Mouse (Mus musculus): ENCODE results near the gene Zdhhc12.
A peak's percentile ranks its signal among the peaks of the same experiment; 100 is the strongest.

The Zdhhc12 gene

GRCm38 (mm10) chr2:30091521-30091920 lies 1.9 kb downstream of the Zdhhc12 start:
- Histone ChIP-seq H3K36me3 (ENCODE audit: insufficient read depth, low read length) (peaks cover 66% of the 10 kb centered on the region), H3K4me3 (replicated peaks; ENCODE audit: low read length) (peak overlapping the region; percentile 92), H3K4me1 (replicated peaks; ENCODE audit: low read depth, low read length) (peaks cover 72% of the 10 kb centered on the region), H3K9me3 (ENCODE audit: low read length) (no peaks in the 10 kb centered on the region), H3K27me3 (ENCODE audit: insufficient read depth, low read length) (no peaks in the 10 kb centered on the region)
- no peak for TF ChIP-seq NANOG (IDR thresholded peaks at IDR 0.05; ENCODE audit: borderline replicate concordance, low read length)
- TF ChIP-seq POU5F1 (IDR thresholded peaks at IDR 0.05; ENCODE audit: borderline replicate concordance, low read length) = no peak
- TF ChIP-seq CTCF (conservative IDR thresholded peaks at IDR 0.05; ENCODE audit: low read length) = no peak

GRCm38 (mm10) chr2:30087310-30087709 lies 6.1 kb downstream of the Zdhhc12 start:
- Histone ChIP-seq H3K4me1 (replicated peaks; ENCODE audit: low read depth, low read length) (peaks cover 62% of the 10 kb centered on the region), H3K9me3 (ENCODE audit: low read length) (no peaks in the 10 kb centered on the region), H3K4me3 (replicated peaks; ENCODE audit: low read length) (no peak overlapping the region), H3K36me3 (ENCODE audit: insufficient read depth, low read length) (peaks cover 62% of the 10 kb centered on the region), H3K27me3 (ENCODE audit: insufficient read depth, low read length) (no peaks in the 10 kb centered on the region)
- TF ChIP-seq NANOG (IDR thresholded peaks at IDR 0.05; ENCODE audit: borderline replicate concordance, low read length) (no peak), POU5F1 (IDR thresholded peaks at IDR 0.05; ENCODE audit: borderline replicate concordance, low read length) (no peak), CTCF (conservative IDR thresholded peaks at IDR 0.05; ENCODE audit: low read length) (peak; percentile 32; the same call in 1 of the 2 replicates)

GRCm38 (mm10) chr2:30084632-30085031 lies 8.8 kb downstream of the Zdhhc12 start:
- peak overlapping the region; percentile 50 for H3K4me3 ChIP-seq (replicated peaks; ENCODE audit: low read length)
- TF ChIP-seq NANOG (IDR thresholded peaks at IDR 0.05; ENCODE audit: borderline replicate concordance, low read length) = no peak
- TF ChIP-seq CTCF (conservative IDR thresholded peaks at IDR 0.05; ENCODE audit: low read length) = no peak
- TF ChIP-seq POU5F1 (IDR thresholded peaks at IDR 0.05; ENCODE audit: borderline replicate concordance, low read length) = no peak
- no peaks in the 10 kb centered on the region for H3K9me3 ChIP-seq (ENCODE audit: low read length)
- H3K27me3 ChIP-seq (ENCODE audit: insufficient read depth, low read length) = peaks cover 5% of the 10 kb centered on the region; the same call in 1 of the 2 replicates
- peaks cover 53% of the 10 kb centered on the region for H3K36me3 ChIP-seq (ENCODE audit: insufficient read depth, low read length)
- H3K4me1 ChIP-seq (replicated peaks; ENCODE audit: low read depth, low read length) = peaks cover 62% of the 10 kb centered on the region

- Histone ChIP-seq H3K9me3 (ENCODE audit: low read length) (no peaks in the 10 kb centered on the region), H3K27me3 (ENCODE audit: insufficient read depth, low read length) (peaks cover 5% of the 10 kb centered on the region; the same call in 1 of the 2 replicates), H3K4me3 (replicated peaks; ENCODE audit: low read length) (no peak overlapping the region), H3K4me1 (replicated peaks; ENCODE audit: low read depth, low read length) (peaks cover 66% of the 10 kb centered on the region), H3K36me3 (ENCODE audit: insufficient read depth, low read length) (peaks cover 52% of the 10 kb centered on the region)
- TF ChIP-seq POU5F1 (IDR thresholded peaks at IDR 0.05; ENCODE audit: borderline replicate concordance, low read length) = no peak
- no peak for TF ChIP-seq NANOG (IDR thresholded peaks at IDR 0.05; ENCODE audit: borderline replicate concordance, low read length)
- no peak for TF ChIP-seq CTCF (conservative IDR thresholded peaks at IDR 0.05; ENCODE audit: low read length)
These were observed 9.3 kb downstream of the Zdhhc12 start for GRCm38 (mm10) chr2:30084113-30084512.

- H3K4me1 ChIP-seq (replicated peaks; ENCODE audit: low read depth, low read length) = peaks cover 62% of the 10 kb centered on the region
- TF ChIP-seq POU5F1 (IDR thresholded peaks at IDR 0.05; ENCODE audit: borderline replicate concordance, low read length) (no peak), NANOG (IDR thresholded peaks at IDR 0.05; ENCODE audit: borderline replicate concordance, low read length) (no peak), CTCF (conservative IDR thresholded peaks at IDR 0.05; ENCODE audit: low read length) (no peak)
- H3K36me3 ChIP-seq (ENCODE audit: insufficient read depth, low read length) = peaks cover 29% of the 10 kb centered on the region
- peaks cover 5% of the 10 kb centered on the region; the same call in 1 of the 2 replicates for H3K27me3 ChIP-seq (ENCODE audit: insufficient read depth, low read length)
- H3K9me3 ChIP-seq (ENCODE audit: low read length) = no peaks in the 10 kb centered on the region
- H3K4me3 ChIP-seq (replicated peaks; ENCODE audit: low read length) = peak overlapping the region; percentile 91
These were observed 13.2 kb downstream of the Zdhhc12 start for GRCm38 (mm10) chr2:30080181-30080800.

- TF ChIP-seq CTCF (conservative IDR thresholded peaks at IDR 0.05; ENCODE audit: low read length) = no peak
- no peak for TF ChIP-seq POU5F1 (IDR thresholded peaks at IDR 0.05; ENCODE audit: borderline replicate concordance, low read length)
- TF ChIP-seq NANOG (IDR thresholded peaks at IDR 0.05; ENCODE audit: borderline replicate concordance, low read length) = no peak
- Histone ChIP-seq H3K27me3 (ENCODE audit: insufficient read depth, low read length) (peaks cover 5% of the 10 kb centered on the region; the same call in 1 of the 2 replicates), H3K36me3 (ENCODE audit: insufficient read depth, low read length) (peaks cover 41% of the 10 kb centered on the region), H3K9me3 (ENCODE audit: low read length) (no peaks in the 10 kb centered on the region), H3K4me3 (replicated peaks; ENCODE audit: low read length) (peak overlapping the region; percentile 91), H3K4me1 (replicated peaks; ENCODE audit: low read depth, low read length) (peaks cover 62% of the 10 kb centered on the region)
These were observed 14.7 kb downstream of the Zdhhc12 start for GRCm38 (mm10) chr2:30078760-30079159.

- Histone ChIP-seq H3K9me3 (ENCODE audit: low read length) (no peaks in the 10 kb centered on the region), H3K36me3 (ENCODE audit: insufficient read depth, low read length) (peaks cover 45% of the 10 kb centered on the region), H3K4me1 (replicated peaks; ENCODE audit: low read depth, low read length) (peaks cover 66% of the 10 kb centered on the region), H3K27me3 (ENCODE audit: insufficient read depth, low read length) (peaks cover 5% of the 10 kb centered on the region; the same call in 1 of the 2 replicates), H3K4me3 (replicated peaks; ENCODE audit: low read length) (peak overlapping the region; percentile 91)
- TF ChIP-seq NANOG (IDR thresholded peaks at IDR 0.05; ENCODE audit: borderline replicate concordance, low read length) = no peak
These were observed 15.1 kb downstream of the Zdhhc12 start for GRCm38 (mm10) chr2:30078349-30078712.

GRCm38 (mm10) chr2:30077502-30078348 lies 15.7 kb downstream of the Zdhhc12 start, which contains the start of gene Pkn3:
Pkn3 (plus strand) TSS chr2:30077684.
- peaks cover 72% of the 10 kb centered on the region for H3K4me1 ChIP-seq (replicated peaks; ENCODE audit: low read depth, low read length)
- H3K9me3 ChIP-seq (ENCODE audit: low read length) = no peaks in the 10 kb centered on the region
- peaks cover 5% of the 10 kb centered on the region; the same call in 1 of the 2 replicates for H3K27me3 ChIP-seq (ENCODE audit: insufficient read depth, low read length)
- peak within 1 kb of the TSS; percentile 91 for H3K4me3 ChIP-seq (replicated peaks; ENCODE audit: low read length)
- peaks cover 48% of the 10 kb centered on the region for H3K36me3 ChIP-seq (ENCODE audit: insufficient read depth, low read length)
- TF ChIP-seq CTCF (conservative IDR thresholded peaks at IDR 0.05; ENCODE audit: low read length) = peak; percentile 49
- TF ChIP-seq POU5F1 (IDR thresholded peaks at IDR 0.05; ENCODE audit: borderline replicate concordance, low read length) = no peak
